ENCODE assay signal across 20 mouse cellular contexts in genomic region chr4:149905302-149905974, GRCm38 (mm10). TPM values are rescaled to one million over a fixed set of nuclear protein-coding genes. Genes with fewer than 3 reads are reported as not detected.
"Had no signal": no experiment of that assay in that cellular context is flagged by ENCODE, and none has a peak within 500 bp of the region (broad histone marks: within the 10 kb centered on the region; RNA-seq: fewer than 3 reads in every experiment).

No protein-coding gene starts in this region.

- H3K9me3 ChIP-seq: limb, embryonic 10.5 days; limb, embryonic 13.5 days; liver, embryonic 12.5 days; liver, embryonic 15.5 days; lung, embryonic 15.5 days; midbrain, embryonic 10.5 days; midbrain, embryonic 13.5 days had no signal

- H3K4me3 ChIP-seq: layer of hippocampus, adult 2 months; limb, embryonic 10.5 days; limb, embryonic 13.5 days; liver, embryonic 12.5 days; liver, embryonic 15.5 days; lung, embryonic 15.5 days; megakaryocyte, embryonic 14.5 days; midbrain, embryonic 10.5 days; midbrain, embryonic 13.5 days; myocyte had no signal

- H3K27ac ChIP-seq: kidney, postnatal 0 days; layer of hippocampus, adult 2 months; limb, embryonic 13.5 days; liver, embryonic 12.5 days; liver, embryonic 15.5 days; lung, embryonic 15.5 days; midbrain, embryonic 10.5 days; midbrain, embryonic 13.5 days had no signal

- ATAC-seq: liver, embryonic 12.5 days; midbrain, embryonic 13.5 days; midbrain, embryonic 16.5 days had no signal

- H3K36me3 ChIP-seq: liver, embryonic 12.5 days; liver, embryonic 15.5 days; midbrain, embryonic 13.5 days had no signal

- DNase-seq: kidney, postnatal 25 days; layer of hippocampus, adult 9-11 months; liver; lung, adult 18-20 months; lung, postnatal 10 days; lung, postnatal 36 days; thymus, postnatal 36 days had no signal

- H3K4me2 ChIP-seq: limb, embryonic 13.5 days; liver, embryonic 12.5 days; liver, embryonic 15.5 days; lung, embryonic 15.5 days; midbrain, embryonic 13.5 days had no signal

- H3K9ac ChIP-seq: limb, embryonic 13.5 days; liver, embryonic 12.5 days; liver, embryonic 15.5 days; lung, embryonic 15.5 days; midbrain, embryonic 13.5 days had no signal

- H3K27me3 ChIP-seq: limb, embryonic 13.5 days; liver, embryonic 12.5 days; liver, embryonic 15.5 days; lung, embryonic 15.5 days; midbrain, embryonic 13.5 days had no signal

- H3K4me1 ChIP-seq: liver, embryonic 12.5 days; liver, embryonic 15.5 days had no signal

RNA-seq across cellular contexts. Expression of gene Spsb1, which starts 49.4 kb away (rescaled TPM):
- total RNA-seq: monocyte, adult 5-6 weeks had no signal
